Comparison of ENCODE assay signal across 8 mouse cellular contexts in the genomic region with DNA sequence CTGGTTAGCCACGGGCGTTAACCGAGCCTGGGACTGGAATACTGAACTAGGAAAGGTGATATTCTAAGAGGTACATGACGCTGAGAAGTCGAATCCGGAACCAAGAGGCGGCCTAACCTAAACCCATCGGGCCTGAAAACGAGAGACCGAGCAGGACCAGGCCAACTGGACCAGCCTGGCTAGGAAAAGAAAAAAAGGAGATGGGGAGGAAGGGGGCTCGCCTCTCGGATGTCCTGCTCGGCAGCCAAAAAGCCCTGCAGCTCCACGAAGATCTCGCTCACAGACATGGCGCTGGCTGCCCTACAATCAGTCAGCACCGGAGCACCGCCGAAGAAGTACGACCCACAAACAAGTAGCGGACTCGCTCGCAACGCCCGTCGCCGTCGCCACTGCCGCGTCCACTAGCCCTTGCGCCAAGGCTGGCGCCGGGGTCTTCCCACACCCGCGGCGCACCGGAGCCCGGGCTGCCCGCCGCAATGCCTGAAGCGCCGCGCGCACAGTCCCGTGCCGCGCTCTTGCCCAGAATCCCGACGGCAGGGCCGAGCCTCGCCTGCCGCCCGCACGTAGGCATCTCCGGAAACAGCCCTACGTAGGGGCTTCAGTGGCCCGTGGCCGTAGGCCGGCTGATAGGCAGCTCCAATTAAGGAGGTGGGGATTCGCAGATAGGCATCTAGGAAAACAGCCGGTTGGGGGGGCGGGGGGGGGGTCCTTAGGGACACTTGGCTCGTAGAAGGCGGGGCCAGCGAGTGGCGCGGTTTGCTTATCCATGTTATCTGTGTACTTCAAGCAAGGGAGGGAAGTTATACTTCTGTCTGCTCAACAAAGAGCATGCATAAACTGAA. TPM values are rescaled to one million over a fixed set of nuclear protein-coding genes. Genes with fewer than 3 reads are reported as not detected.
DNase-seq lines count a peak whose midpoint lies in the region; ATAC-seq and TF ChIP-seq lines count a peak whose summit lies in the region.

No protein-coding gene starts in this region.

- H3K27ac ChIP-seq in ES-E14 (ENCODE audit: insufficient read depth, low read depth, low read length, poor library complexity, severe bottlenecking), result peak overlapping the region; percentile 93
- H3K27ac ChIP-seq in forebrain, embryonic 16.5 days (ENCODE audit: low read length), result peak overlapping the region; percentile 96
- H3K27ac ChIP-seq in lung, embryonic 15.5 days, result peak overlapping the region; percentile 95

- H3K4me2 ChIP-seq in forebrain, embryonic 16.5 days (ENCODE audit: low read length), result peak overlapping the region; percentile 74
- H3K4me2 ChIP-seq in lung, embryonic 15.5 days, result peak overlapping the region; percentile 64

- ATAC-seq in forebrain, embryonic 16.5 days, result peak; percentile 99
- peak; percentile 99 for ATAC-seq in lung, embryonic 15.5 days (ENCODE audit: borderline replicate concordance, extremely low read depth, low FRiP score, low TSS enrichment)

- peak; percentile 84 for DNase-seq in ES-E14 (ENCODE audit: low read depth, low spot score)
- peak; percentile 90 for DNase-seq in cerebellum, adult 11-12 months
- peak; percentile 89 for DNase-seq in heart, postnatal 4 days
- peak; percentile 73 to 87 for DNase-seq in layer of hippocampus, adult 8-10 months (ENCODE audit: low spot score in 2 of 2)
- DNase-seq in ovary, adult 18-20 months (ENCODE audit: low spot score), result peak; percentile 88
- DNase-seq in thymus, postnatal 0 days (ENCODE audit: low spot score), result peak; percentile 82

- in situ Hi-C loops in ES-E14 (cut with MboI; ENCODE audit: low sequenced_read_pairs in 2 of 2, unreplicated experiment in 2 of 2), result no loop called here

- H3K36me3 ChIP-seq in ES-E14 (ENCODE audit: control insufficient read depth, insufficient read depth, low read length, poor library complexity, severe bottlenecking), result no peaks in the 10 kb centered on the region; the same call in 1 of the 2 replicates
- peaks cover 8% of the 10 kb centered on the region; the same call in 1 of the 2 replicates for H3K36me3 ChIP-seq in forebrain, embryonic 16.5 days (ENCODE audit: control insufficient read depth, insufficient read depth)
- peaks cover 14% of the 10 kb centered on the region for H3K36me3 ChIP-seq in lung, embryonic 15.5 days

- peak overlapping the region; percentile 100 for H3K9ac ChIP-seq in ES-E14 (ENCODE audit: insufficient read depth, low read depth, low read length, poor library complexity, severe bottlenecking)
- peak overlapping the region; percentile 71 for H3K9ac ChIP-seq in forebrain, embryonic 16.5 days (replicated peaks; ENCODE audit: low read depth, low read length)
- H3K9ac ChIP-seq in lung, embryonic 15.5 days, result peak overlapping the region; percentile 77

- no peaks in the 10 kb centered on the region; a peak in 1 of 4 replicates for H3K4me1 ChIP-seq in ES-E14 (ENCODE audit: control insufficient read depth in 2 of 2, insufficient read depth in 2 of 2, low read length in 2 of 2, poor library complexity in 1 of 2)
- H3K4me1 ChIP-seq in forebrain, embryonic 16.5 days (replicated peaks; ENCODE audit: control insufficient read depth, insufficient read depth, low read length), result peaks cover 8% of the 10 kb centered on the region
- peaks cover 7% of the 10 kb centered on the region; the same call in 1 of the 2 replicates for H3K4me1 ChIP-seq in lung, embryonic 15.5 days

- under 1% methylated on average over 64 of the region's 67 CpGs for WGBS in forebrain, embryonic 16.5 days
- WGBS in lung, embryonic 15.5 days, result under 1% methylated on average over 67 of the region's 67 CpGs

- H3K4me3 ChIP-seq in ES-E14 (ENCODE audit: insufficient read depth in 1 of 2, low read depth in 1 of 2, low read length in 2 of 2, poor library complexity in 1 of 2, severe bottlenecking in 1 of 2), result peak overlapping the region; percentile 93 to 100
- H3K4me3 ChIP-seq in forebrain, embryonic 16.5 days (replicated peaks; ENCODE audit: low read length), result peak overlapping the region; percentile 61
- peak overlapping the region; percentile 71 for H3K4me3 ChIP-seq in lung, embryonic 15.5 days

- no peaks in the 10 kb centered on the region for H3K27me3 ChIP-seq in forebrain, embryonic 16.5 days (replicated peaks; ENCODE audit: control insufficient read depth, insufficient read depth, low read length)
- no peaks in the 10 kb centered on the region for H3K27me3 ChIP-seq in lung, embryonic 15.5 days

- H3K9me3 ChIP-seq in ES-E14 (ENCODE audit: control insufficient read depth, insufficient read depth, low read depth, low read length), result no peaks in the 10 kb centered on the region
- no peaks in the 10 kb centered on the region for H3K9me3 ChIP-seq in forebrain, embryonic 16.5 days (ENCODE audit: control insufficient read depth, low read length)
- H3K9me3 ChIP-seq in lung, embryonic 15.5 days, result no peaks in the 10 kb centered on the region

TF ChIP-seq in ES-E14, 5 proteins besides CTCF, POLR2A, EP300 and RAD21:
- TF ChIP-seq HCFC1 (IDR thresholded peaks at IDR 0.05; ENCODE audit: borderline replicate concordance, insufficient read depth, low read length) (peak; percentile 87), ZC3H11A (IDR thresholded peaks at IDR 0.05; ENCODE audit: borderline replicate concordance, low read depth, low read length) (no peak), ZNF384 (IDR thresholded peaks at IDR 0.05; ENCODE audit: low read depth, low read length) (no peak), CHD2 (IDR thresholded peaks at IDR 0.05; ENCODE audit: low read depth, low read length) (no peak), MAFK (IDR thresholded peaks at IDR 0.05; ENCODE audit: insufficient read depth, low read depth, low read length) (0 out of 2 replicates have a peak, but pooled peaks have one; percentile 2)

RNA-seq across cellular contexts. Expression of a gene that starts 0.5 kb away (rescaled TPM):
- 240 and 258 TPM in 2 replicates for total RNA-seq in ES-E14 (2012; rRNA removed)
- 462 and 509 TPM in 2 replicates for polyA plus RNA-seq in forebrain, embryonic 16.5 days (2015; fragmentation: Nextera tagmentation; extraction: Ambion mirVana)
- 10 to 100 TPM; 95.9 to 97.3 TPM for total RNA-seq in heart, postnatal 4 days (2021)
- 100 to 1,000 TPM; 105 to 118 (median 107) TPM for total RNA-seq in layer of hippocampus, adult 8-10 months (2022)
- polyA plus RNA-seq in lung, embryonic 15.5 days (2015; fragmentation: Nextera tagmentation; extraction: Ambion mirVana), result 292 and 307 TPM in 2 replicates
- 308 and 313 TPM in 2 replicates for polyA plus RNA-seq in thymus, postnatal 0 days (2015; fragmentation: Nextera tagmentation; extraction: Ambion mirVana)

RNA-seq across cellular contexts. Expression of a gene that starts 10.6 kb away (rescaled TPM):
- 57.0 and 87.1 TPM in 2 replicates for total RNA-seq in ES-E14 (2012; rRNA removed)
- 76.1 and 80.8 TPM in 2 replicates for polyA plus RNA-seq in forebrain, embryonic 16.5 days (2015; fragmentation: Nextera tagmentation; extraction: Ambion mirVana)
- total RNA-seq in heart, postnatal 4 days (2021), result 10 to 100 TPM; 24.5 to 24.8 TPM
- 10 to 100 TPM; 23.9 to 26.6 (median 24.2) TPM for total RNA-seq in layer of hippocampus, adult 8-10 months (2022)
- polyA plus RNA-seq in lung, embryonic 15.5 days (2015; fragmentation: Nextera tagmentation; extraction: Ambion mirVana), result 71.7 and 71.9 TPM in 2 replicates
- 105 and 106 TPM in 2 replicates for polyA plus RNA-seq in thymus, postnatal 0 days (2015; fragmentation: Nextera tagmentation; extraction: Ambion mirVana)

Comparison
In these comparisons a context has a peak if more than half of its experiments do, and no peak if none do; other contexts are left out.
1. Peak in every context shown above with its lines: DNase-seq, ATAC-seq, H3K4me3 ChIP-seq and H3K27ac ChIP-seq.